Mouse (Mus musculus): ENCODE measurements around the gene Ssbp4. TPM values are rescaled to one million over a fixed set of nuclear protein-coding genes. Genes with fewer than 3 reads are reported as not detected.

Ssbp4 gene
- total and polyA plus RNA-seq, 3 experiments, result 84.9 to 212 TPM; not detected in 1

GRCm38 (mm10) chr8:70561357-70561756 is 47.3 kb downstream of the Ssbp4 start:
- peak overlapping the region; percentile 25 for H3K27ac ChIP-seq (ENCODE audit: control insufficient read depth, low read depth, low read length)
- peaks cover 0 to 38% of the 10 kb centered on the region in 2 experiments; a peak in 3 of 4 replicates for H3K36me3 ChIP-seq (ENCODE audit: control insufficient read depth in 1 of 2, insufficient read depth in 2 of 2, low read length in 2 of 2)
- TF ChIP-seq SIN3A (IDR thresholded peaks at IDR 0.05; ENCODE audit: low read length) (no peak), USF1 (IDR thresholded peaks at IDR 0.05; ENCODE audit: low read depth, low read length) (no peak), ETS1 (IDR thresholded peaks at IDR 0.05; ENCODE audit: low read depth, low read length) (peak; percentile 66), ZKSCAN1 (IDR thresholded peaks at IDR 0.05; ENCODE audit: low read depth, low read length) (no peak), TAL1 (IDR thresholded peaks at IDR 0.05; ENCODE audit: low read length) (peak; percentile 48; the same call in 1 of the 2 replicates)

GRCm38 (mm10) chr8:70560564-70560963 is 48.1 kb downstream of the Ssbp4 start:
- Histone ChIP-seq H3K9me3 (replicated peaks; ENCODE audit: insufficient read depth, low read length) (no peaks in the 10 kb centered on the region), H3K79me2 (ENCODE audit: control insufficient read depth, insufficient read depth, low read length, poor library complexity) (peaks cover 7% of the 10 kb centered on the region; the same call in 1 of the 2 replicates), H3K36me3 (ENCODE audit: control insufficient read depth in 1 of 2, insufficient read depth in 2 of 2, low read length in 2 of 2) (peaks cover 0 to 30% of the 10 kb centered on the region in 2 experiments; a peak in 3 of 4 replicates), H3K4me1 (ENCODE audit: control insufficient read depth in 1 of 2, insufficient read depth in 2 of 2, low read length in 2 of 2) (peaks cover 34 to 60% of the 10 kb centered on the region in 2 experiments), H3K27ac (ENCODE audit: control insufficient read depth, low read depth, low read length) (no peak overlapping the region), H3K4me3 (ENCODE audit: control insufficient read depth in 1 of 2, insufficient read depth in 1 of 2, low read depth in 2 of 2, low read length in 2 of 2) (no peak overlapping the region), H3K9ac (ENCODE audit: control insufficient read depth, low read depth, low read length, poor library complexity, severe bottlenecking) (no peak overlapping the region), H3K27me3 (ENCODE audit: control insufficient read depth in 1 of 2, insufficient read depth in 2 of 2, low read length in 2 of 2) (no peaks in the 10 kb centered on the region)
- TF ChIP-seq JUND (IDR thresholded peaks at IDR 0.05; ENCODE audit: low read depth, low read length) (no peak), USF1 (IDR thresholded peaks at IDR 0.05; ENCODE audit: low read depth, low read length) (no peak), HCFC1 (IDR thresholded peaks at IDR 0.05; ENCODE audit: low read depth, low read length) (no peak), SIN3A (IDR thresholded peaks at IDR 0.05; ENCODE audit: low read length) (no peak), ZC3H11A (IDR thresholded peaks at IDR 0.05; ENCODE audit: low read depth, low read length) (no peak), CHD2 (IDR thresholded peaks at IDR 0.05; ENCODE audit: low read length) (no peak), MYC (IDR thresholded peaks at IDR 0.05; ENCODE audit: low read depth, low read length) (no peak), POLR2A (IDR thresholded peaks at IDR 0.05; ENCODE audit: control insufficient read depth in 1 of 2, insufficient read depth in 1 of 2, low read depth in 1 of 2, low read length in 2 of 2, poor library complexity in 1 of 2) (no peak), TAL1 (IDR thresholded peaks at IDR 0.05; ENCODE audit: low read length) (no peak), ZKSCAN1 (IDR thresholded peaks at IDR 0.05; ENCODE audit: low read depth, low read length) (no peak)
- DNase-seq (ENCODE audit: low read depth, low spot score), result no peak

More at GRCm38 (mm10) chr8:70561357-70561756, 47.3 kb downstream of the Ssbp4 start:
- Histone ChIP-seq H3K9me3 (replicated peaks; ENCODE audit: insufficient read depth, low read length) (no peaks in the 10 kb centered on the region), H3K27me3 (ENCODE audit: control insufficient read depth in 1 of 2, insufficient read depth in 2 of 2, low read length in 2 of 2) (no peaks in the 10 kb centered on the region), H3K4me1 (ENCODE audit: control insufficient read depth in 1 of 2, insufficient read depth in 2 of 2, low read length in 2 of 2) (peaks cover 41 to 64% of the 10 kb centered on the region in 2 experiments), H3K79me2 (ENCODE audit: control insufficient read depth, insufficient read depth, low read length, poor library complexity) (peaks cover 8% of the 10 kb centered on the region; the same call in 1 of the 2 replicates), H3K4me3 (ENCODE audit: control insufficient read depth in 1 of 2, insufficient read depth in 1 of 2, low read depth in 2 of 2, low read length in 2 of 2) (no peak overlapping the region), H3K9ac (ENCODE audit: control insufficient read depth, low read depth, low read length, poor library complexity, severe bottlenecking) (no peak overlapping the region)
- DNase-seq (ENCODE audit: low read depth, low spot score), result peak; percentile 47

- peaks cover 0 to 26% of the 10 kb centered on the region in 2 experiments; a peak in 3 of 4 replicates for H3K36me3 ChIP-seq (ENCODE audit: control insufficient read depth in 1 of 2, insufficient read depth in 2 of 2, low read length in 2 of 2)
- H3K4me1 ChIP-seq (ENCODE audit: control insufficient read depth in 1 of 2, insufficient read depth in 2 of 2, low read length in 2 of 2), result peaks cover 30 to 55% of the 10 kb centered on the region in 2 experiments
- H3K4me3 ChIP-seq (ENCODE audit: control insufficient read depth in 1 of 2, insufficient read depth in 1 of 2, low read depth in 2 of 2, low read length in 2 of 2), result no peak overlapping the region
- H3K27me3 ChIP-seq (ENCODE audit: control insufficient read depth in 1 of 2, insufficient read depth in 2 of 2, low read length in 2 of 2), result no peaks in the 10 kb centered on the region
- DNase-seq (ENCODE audit: low read depth, low spot score), result peak; percentile 82
- TF ChIP-seq ZC3H11A (IDR thresholded peaks at IDR 0.05; ENCODE audit: low read depth, low read length), result 0 out of 2 replicates have a peak, but pooled peaks have one; percentile 21
- no peak for TF ChIP-seq POLR2A (IDR thresholded peaks at IDR 0.05; ENCODE audit: control insufficient read depth in 1 of 2, insufficient read depth in 1 of 2, low read depth in 1 of 2, low read length in 2 of 2, poor library complexity in 1 of 2)
- peak; percentile 27 to 76 (median 63) for TF ChIP-seq CTCF (IDR thresholded peaks at IDR 0.05 in 2 of 3, conservative IDR thresholded peaks at IDR 0.05 in 1 of 3; ENCODE audit: control insufficient read depth in 1 of 3, insufficient read depth in 1 of 3, low read depth in 2 of 3, low read length in 3 of 3, poor library complexity in 1 of 3, severe bottlenecking in 1 of 3)
- TF ChIP-seq E2F4 (IDR thresholded peaks at IDR 0.05; ENCODE audit: borderline replicate concordance, low read depth, low read length), result no peak
- TF ChIP-seq SIN3A (IDR thresholded peaks at IDR 0.05; ENCODE audit: low read length), result peak; percentile 52; the same call in 1 of the 2 replicates
- TF ChIP-seq ZKSCAN1 (IDR thresholded peaks at IDR 0.05; ENCODE audit: low read depth, low read length), result no peak
- TF ChIP-seq SMC3 (IDR thresholded peaks at IDR 0.05; ENCODE audit: low read depth, low read length), result peak; percentile 58
- TF ChIP-seq RAD21 (IDR thresholded peaks at IDR 0.05; ENCODE audit: low read depth, low read length), result peak; percentile 62
- peak; percentile 24; the same call in 1 of the 2 replicates for TF ChIP-seq HCFC1 (IDR thresholded peaks at IDR 0.05; ENCODE audit: low read depth, low read length)
- peak; percentile 61; the same call in 1 of the 2 replicates for TF ChIP-seq ELF1 (IDR thresholded peaks at IDR 0.05; ENCODE audit: low read depth, low read length)
- TF ChIP-seq MXI1 (IDR thresholded peaks at IDR 0.05; ENCODE audit: low read depth, low read length), result peak; percentile 55; the same call in 1 of the 2 replicates
- no peak for TF ChIP-seq USF2 (IDR thresholded peaks at IDR 0.05; ENCODE audit: borderline replicate concordance in 1 of 2, insufficient read depth in 1 of 2, low read depth in 1 of 2, low read length in 2 of 2)
- no peak for TF ChIP-seq RCOR1 (IDR thresholded peaks at IDR 0.05; ENCODE audit: low read depth, low read length)
- no peak for TF ChIP-seq USF1 (IDR thresholded peaks at IDR 0.05; ENCODE audit: low read depth, low read length)
- TF ChIP-seq ZNF384 (IDR thresholded peaks at IDR 0.05; ENCODE audit: low read depth, low read length), result no peak
- TF ChIP-seq NRF1 (IDR thresholded peaks at IDR 0.05; ENCODE audit: insufficient read depth, low read depth, low read length, poor library complexity, severe bottlenecking), result 0 out of 2 replicates have a peak, but pooled peaks have one; percentile 12
- no peak for TF ChIP-seq UBTF (IDR thresholded peaks at IDR 0.05; ENCODE audit: borderline replicate concordance, insufficient read depth, low read depth, low read length)
- no peaks in the 10 kb centered on the region for H3K9me3 ChIP-seq (replicated peaks; ENCODE audit: insufficient read depth, low read length)
- no peak overlapping the region for H3K9ac ChIP-seq (ENCODE audit: control insufficient read depth, low read depth, low read length, poor library complexity, severe bottlenecking)
- H3K79me2 ChIP-seq (ENCODE audit: control insufficient read depth, insufficient read depth, low read length, poor library complexity), result peaks cover 10% of the 10 kb centered on the region; the same call in 1 of the 2 replicates
- H3K27ac ChIP-seq (ENCODE audit: control insufficient read depth, low read depth, low read length), result no peak overlapping the region
Observed at GRCm38 (mm10) chr8:70560096-70560495, 48.6 kb downstream of the Ssbp4 start.

All from MEL (cell line).